Mouse (Mus musculus): ENCODE results near the gene Immp2l.

Gene Immp2l

GRCm38 (mm10) chr12:41047085-41047766, 23.3 kb downstream of the Immp2l start:
- no peak for DNase-seq (ENCODE audit: low spot score in 2 of 2)

DNA sequence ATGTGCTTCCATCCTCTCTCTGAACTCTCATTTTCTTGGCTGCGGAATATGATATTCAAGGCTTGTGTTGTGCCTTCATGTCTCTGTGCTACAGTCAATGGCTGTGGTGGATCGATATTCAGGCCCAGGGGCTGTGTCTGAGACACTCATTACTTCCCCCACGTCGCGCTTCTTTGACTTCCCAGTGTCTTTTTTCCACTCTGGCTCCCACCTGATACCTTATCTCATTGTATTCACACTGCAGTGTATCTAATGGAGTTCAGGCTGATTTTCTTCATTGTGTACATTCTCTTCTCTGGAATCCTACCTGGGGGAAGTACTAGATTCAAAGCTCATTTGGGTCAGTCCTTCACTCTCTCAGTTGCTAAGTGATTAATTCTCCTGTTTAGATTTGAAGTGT, 27.1 kb downstream of the Immp2l start:
- no peak for DNase-seq (ENCODE audit: low spot score in 2 of 2)

- no peak for DNase-seq (ENCODE audit: low spot score in 2 of 2)
Measured at GRCm38 (mm10) chr12:41052897-41053296, 29.0 kb downstream of the Immp2l start.

DNA sequence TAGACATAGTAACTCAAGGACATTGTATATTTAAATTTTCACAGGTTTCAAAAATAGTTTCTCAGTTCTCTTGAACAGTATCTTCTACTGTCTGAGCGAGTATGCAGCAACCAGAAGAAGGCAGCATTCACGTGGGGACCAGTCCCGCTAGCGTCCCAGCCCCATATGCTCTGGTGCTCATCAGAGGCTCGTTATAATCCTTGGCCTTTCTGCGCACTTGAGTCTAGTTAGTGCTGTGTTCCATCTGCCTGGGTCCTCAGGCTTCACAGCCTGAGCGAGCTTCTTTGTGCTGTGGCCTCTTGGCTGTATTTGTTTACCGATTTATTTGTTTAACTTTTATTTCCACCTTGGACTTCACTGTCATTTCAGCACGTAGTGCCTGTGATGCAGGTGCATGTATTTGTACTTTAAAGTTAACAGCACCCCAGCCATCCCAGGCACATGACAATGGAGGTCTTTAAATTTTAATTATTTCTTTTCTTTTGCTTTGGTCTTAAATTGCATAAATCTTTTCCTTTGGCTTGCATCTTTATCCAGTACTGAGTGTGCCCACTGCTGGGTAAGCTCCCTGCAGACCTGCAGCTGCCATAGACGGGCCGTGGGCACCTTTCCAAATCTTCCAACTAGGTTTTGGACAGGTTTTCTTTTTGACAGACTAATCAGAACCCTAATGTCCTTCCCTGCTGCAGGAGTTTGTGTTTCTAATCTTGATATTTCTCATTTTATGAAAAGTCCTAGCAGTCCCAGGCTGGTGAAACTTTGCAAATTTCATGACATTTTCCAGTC, 30.3 kb downstream of the Immp2l start:
- DNase-seq (ENCODE audit: low spot score in 2 of 2) = no peak

GRCm38 (mm10) chr12:41055941-41056340, 32.1 kb downstream of the Immp2l start:
- DNase-seq (ENCODE audit: low spot score in 2 of 2) = no peak

DNA sequence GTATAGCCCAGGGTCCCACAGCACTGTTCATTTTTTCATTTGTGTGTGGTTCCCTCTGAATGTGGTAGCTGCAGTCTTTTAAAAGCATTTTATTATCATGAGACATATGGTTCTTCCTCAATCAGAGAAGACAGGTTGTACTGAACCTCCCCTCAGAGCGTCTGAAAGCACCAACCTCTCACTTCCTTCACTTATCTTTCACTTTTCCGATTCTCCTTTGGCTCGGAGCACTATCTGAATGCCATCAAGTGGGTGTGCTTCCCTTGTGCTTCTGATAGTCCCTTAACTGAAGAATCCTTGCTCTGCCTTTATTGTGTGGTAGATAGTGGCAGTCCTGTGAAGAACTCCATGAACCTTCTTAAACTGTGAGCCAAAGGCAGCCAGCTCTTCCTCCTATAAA, 39.4 kb downstream of the Immp2l start:
- no peak for DNase-seq (ENCODE audit: low spot score in 2 of 2)

GRCm38 (mm10) chr12:41081843-41082242, 58.0 kb downstream of the Immp2l start:
- no peak for DNase-seq (ENCODE audit: low spot score in 2 of 2)

DNA sequence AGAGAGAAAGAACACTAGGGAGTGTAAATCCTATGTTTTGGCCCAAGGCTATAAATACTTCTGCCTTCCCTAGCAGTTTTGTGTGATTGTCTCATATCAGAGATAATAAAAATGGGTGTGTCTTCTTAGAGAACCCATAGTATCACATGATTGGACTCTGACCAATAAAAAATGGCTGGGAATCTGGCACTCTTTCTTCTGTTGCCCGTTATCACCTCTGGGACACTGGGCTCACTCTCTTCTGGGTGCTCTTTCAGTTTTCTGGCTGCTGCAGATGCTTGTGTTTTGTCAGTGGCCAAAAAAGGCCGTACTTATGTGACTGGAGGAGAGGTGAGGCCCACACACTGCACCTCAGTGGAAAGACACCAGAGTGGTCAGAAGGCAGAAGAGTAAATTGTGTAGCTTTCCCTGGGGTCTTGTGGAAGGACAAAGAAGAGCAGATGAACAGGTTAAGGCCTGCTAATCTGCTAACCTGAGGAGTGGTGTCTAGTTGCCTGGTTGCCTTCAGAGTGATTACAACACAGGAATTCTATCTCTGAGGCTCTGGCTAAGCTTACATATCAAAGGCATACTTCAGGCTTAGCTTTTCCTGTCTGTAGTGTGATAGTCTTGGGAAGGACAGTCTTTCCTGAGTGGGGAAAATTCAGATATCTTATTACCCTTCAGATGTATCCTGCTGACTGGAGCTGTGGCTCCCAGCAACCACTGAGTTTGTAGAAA, 60.6 kb downstream of the Immp2l start:
- DNase-seq (ENCODE audit: low spot score in 2 of 2) = no peak

DNA sequence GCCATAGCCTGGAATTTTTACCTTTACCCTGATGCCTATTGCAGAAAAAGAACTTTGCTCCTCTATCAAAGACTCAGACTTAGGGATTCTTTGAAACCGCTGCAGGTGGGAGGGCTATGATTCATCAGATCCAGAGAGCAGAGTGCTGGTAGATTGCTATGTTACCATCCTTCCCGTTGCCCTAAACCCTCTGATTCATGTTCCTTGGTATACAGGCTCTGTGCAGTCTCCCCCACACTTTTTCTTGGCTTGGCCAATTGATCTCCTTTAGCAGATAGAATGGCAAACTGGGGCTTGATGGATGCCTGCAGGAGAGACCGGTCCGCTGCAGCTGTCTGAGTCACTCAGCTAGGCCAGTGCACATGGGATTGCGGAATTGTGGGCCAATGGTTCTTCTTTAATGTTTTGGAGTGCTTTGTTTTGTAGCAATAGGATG, 66.1 kb downstream of the Immp2l start:
- no peak for DNase-seq (ENCODE audit: low spot score in 2 of 2)

GRCm38 (mm10) chr12:41090771-41091170, 66.9 kb downstream of the Immp2l start:
- DNase-seq (ENCODE audit: low spot score in 2 of 2) = no peak

DNA sequence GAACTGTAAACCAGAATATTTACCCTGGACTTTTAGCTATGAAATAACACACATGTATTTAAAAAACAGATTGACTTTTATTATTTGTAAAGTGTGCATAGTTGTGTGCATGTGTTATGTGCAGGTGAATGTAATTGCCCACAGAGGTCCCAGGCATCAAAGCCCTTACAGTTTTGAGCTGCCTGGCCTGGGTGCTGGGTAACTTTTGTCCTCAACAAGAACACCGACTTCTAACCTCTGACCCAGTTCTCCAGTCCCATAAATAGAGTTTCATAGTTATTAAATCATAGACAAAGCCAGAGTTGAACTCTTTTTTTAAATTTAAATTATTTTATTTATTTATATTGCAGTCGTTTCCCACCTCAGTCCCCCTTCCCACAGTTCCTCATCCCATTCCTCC, 67.4 kb downstream of the Immp2l start:
- DNase-seq (ENCODE audit: low spot score in 2 of 2) = no peak

DNA sequence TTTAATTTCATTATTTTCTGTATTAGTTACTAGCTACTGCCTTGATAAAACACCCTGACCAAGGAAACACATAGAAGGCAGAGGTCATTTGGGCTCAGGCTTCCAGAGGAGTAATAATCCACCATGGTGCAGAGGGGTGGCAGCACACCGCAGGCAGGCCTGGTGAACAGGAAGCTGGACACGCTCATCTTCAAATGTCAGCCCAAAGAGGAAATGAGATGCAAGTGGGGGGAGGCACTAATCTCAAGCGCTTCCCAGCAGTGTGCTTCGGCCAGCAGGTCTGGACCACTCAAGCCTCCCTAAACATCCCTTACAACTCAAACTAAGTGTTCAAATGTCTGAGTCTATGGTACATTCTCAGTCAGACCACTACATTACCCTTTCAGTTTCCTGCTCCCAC, 72.2 kb downstream of the Immp2l start:
- no peak for DNase-seq (ENCODE audit: low spot score in 2 of 2)

GRCm38 (mm10) chr12:41097406-41097805, 73.5 kb downstream of the Immp2l start:
- DNase-seq (ENCODE audit: low spot score in 2 of 2) = peak in 1 of 2 experiments; percentile 38

GRCm38 (mm10) chr12:41109011-41109410, 85.1 kb downstream of the Immp2l start:
- no peak for DNase-seq (ENCODE audit: low spot score in 2 of 2)

- no peak for DNase-seq (ENCODE audit: low spot score in 2 of 2)
Measured at GRCm38 (mm10) chr12:41111456-41111855, 87.6 kb downstream of the Immp2l start.

DNA sequence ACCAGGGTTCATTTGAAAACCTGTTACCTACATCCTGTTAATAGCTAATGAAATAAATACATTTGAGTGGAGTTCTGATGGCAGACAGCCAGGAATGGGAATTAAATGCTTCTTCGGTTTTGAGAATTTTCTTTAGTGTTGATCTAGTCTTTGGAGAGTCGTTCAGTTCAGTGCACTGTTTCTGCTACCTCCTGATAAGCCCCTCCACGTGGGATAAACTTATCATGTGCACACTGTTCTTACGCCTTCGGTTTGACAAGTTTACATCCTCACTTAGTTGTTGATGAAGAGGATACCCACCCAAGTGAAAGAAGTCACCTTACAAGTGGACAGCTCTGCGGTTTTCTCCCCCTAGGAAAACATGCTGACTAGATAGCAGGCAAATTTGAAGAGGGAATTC, 88.2 kb downstream of the Immp2l start:
- no peak for DNase-seq (ENCODE audit: low spot score in 2 of 2)

DNA sequence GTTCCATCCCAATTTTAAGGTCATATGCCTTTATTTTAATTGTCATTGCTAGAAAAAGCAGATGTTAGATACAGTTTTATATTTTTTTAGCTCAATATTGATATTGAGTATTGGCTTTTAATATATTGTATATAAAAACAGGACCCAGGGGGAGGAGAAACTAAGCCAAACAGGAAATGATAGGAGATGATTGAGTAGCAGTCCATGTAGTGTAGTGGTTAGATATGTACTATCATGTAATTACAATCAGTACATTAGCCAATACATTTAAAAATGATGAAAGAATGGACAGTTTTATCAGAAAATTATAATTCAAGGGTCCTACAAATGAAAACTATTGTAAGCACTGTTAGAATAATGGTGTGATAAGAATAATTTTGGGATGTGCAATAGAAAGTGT, 94.5 kb downstream of the Immp2l start:
- no peak for DNase-seq (ENCODE audit: low spot score in 2 of 2)

GRCm38 (mm10) chr12:41119657-41120056, 95.8 kb downstream of the Immp2l start:
- no peak for DNase-seq (ENCODE audit: low spot score in 2 of 2)

DNA sequence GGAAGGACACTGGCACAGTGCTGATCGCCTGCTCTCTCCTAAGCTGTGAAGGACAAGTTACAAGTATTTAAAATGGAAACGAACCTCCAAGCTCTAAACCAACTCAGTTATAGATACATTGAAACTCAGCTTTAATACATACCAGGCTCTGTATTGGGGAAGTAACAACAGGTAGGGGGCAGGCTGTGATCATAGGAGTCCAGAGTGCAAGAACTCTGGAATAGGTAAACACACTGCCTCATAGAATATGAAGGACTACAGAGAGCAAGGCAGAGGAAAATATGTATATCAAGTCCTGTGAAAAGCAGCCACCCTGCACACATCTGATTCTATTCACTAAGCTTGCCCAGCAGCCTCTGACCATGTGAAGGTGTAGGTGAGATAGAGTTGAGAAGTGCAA, 99.3 kb downstream of the Immp2l start:
- no peak for DNase-seq (ENCODE audit: low spot score in 2 of 2)

- no peak for DNase-seq (ENCODE audit: low spot score in 2 of 2)
Measured at GRCm38 (mm10) chr12:41134885-41135284, 111.0 kb downstream of the Immp2l start.

DNA sequence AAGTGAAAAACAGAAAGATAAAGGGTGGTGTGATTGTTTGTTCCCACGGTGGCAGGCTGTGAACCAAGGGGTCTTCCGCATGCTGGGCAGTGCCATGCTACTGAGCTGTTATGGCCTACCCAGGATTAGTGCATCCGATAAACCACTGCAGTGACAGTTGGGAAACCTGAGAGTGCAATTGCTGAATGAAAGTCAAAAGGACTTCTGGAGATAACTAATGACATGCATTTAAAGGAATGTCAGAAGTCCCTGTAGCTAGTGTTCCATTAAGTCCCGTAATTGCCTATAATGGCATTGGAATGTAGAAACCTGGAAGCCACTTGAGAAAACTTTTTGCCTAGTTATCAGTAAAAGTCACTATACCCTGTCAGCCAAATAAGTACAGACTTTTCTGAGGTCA, 135.7 kb downstream of the Immp2l start:
- no peak for DNase-seq (ENCODE audit: low spot score in 2 of 2)

DNA sequence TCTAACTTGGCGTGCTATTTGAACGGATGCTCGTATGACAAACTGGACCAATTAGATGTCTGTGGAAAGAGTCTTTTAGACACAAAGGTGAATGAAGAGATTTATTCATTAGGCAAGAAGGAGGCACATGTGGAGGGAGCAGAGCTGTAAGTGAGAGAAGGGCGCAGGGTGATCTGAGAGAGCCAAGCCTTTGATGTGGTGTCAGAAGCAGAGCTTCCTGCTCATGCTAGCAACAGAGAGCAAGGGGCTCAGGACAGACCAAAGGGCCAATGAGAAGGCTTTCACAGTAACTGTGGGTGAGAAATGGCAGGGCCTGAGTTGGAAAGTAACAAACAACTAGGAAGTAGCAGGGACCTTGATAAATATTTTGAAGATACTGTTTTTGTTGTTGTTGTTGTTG, 143.9 kb downstream of the Immp2l start:
- peak; percentile 9 to 18 for DNase-seq (ENCODE audit: low spot score in 2 of 2)

GRCm38 (mm10) chr12:41170051-41170450, 146.2 kb downstream of the Immp2l start:
- DNase-seq (ENCODE audit: low spot score in 2 of 2) = no peak

Measured in thymus, postnatal 10 days (tissue).